8 mouse cellular contexts compared by ENCODE assay signal in the genomic region with DNA sequence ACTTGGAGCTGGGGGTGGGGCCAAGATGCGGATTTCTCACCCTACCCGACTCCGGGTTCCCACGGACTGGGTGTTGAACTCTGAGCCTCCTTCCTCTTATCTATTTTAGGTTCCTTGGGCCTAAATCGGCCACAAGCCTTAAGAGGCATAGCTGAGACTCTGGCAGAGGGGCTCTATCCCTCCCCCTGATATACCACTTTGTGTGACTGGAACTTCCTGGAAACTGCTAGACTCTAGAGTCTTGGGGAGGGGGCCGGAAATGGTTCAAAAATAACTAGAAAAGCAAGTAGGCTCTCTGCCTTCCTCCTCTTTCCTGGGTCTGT. TPM values are rescaled to one million over a fixed set of nuclear protein-coding genes. Genes with fewer than 3 reads are reported as not detected.
A peak's percentile ranks its signal among the peaks of the same experiment; 100 is the strongest.
DNase-seq lines count a peak whose midpoint lies in the region; ATAC-seq lines count a peak whose summit lies in the region.

No protein-coding gene starts in this region.

- H3K36me3 ChIP-seq in heart, embryonic 13.5 days, result peaks cover 11% of the 10 kb centered on the region
- H3K36me3 ChIP-seq in kidney, embryonic 16.5 days (ENCODE audit: insufficient read depth, low read length), result peaks cover 5% of the 10 kb centered on the region; the same call in 1 of the 2 replicates

- 2% methylated on average over 6 of the region's 6 CpGs for WGBS in heart, embryonic 13.5 days
- WGBS in kidney, embryonic 16.5 days, result 6% methylated on average over 6 of the region's 6 CpGs

- DNase-seq in ovary, postnatal 36 days (ENCODE audit: low spot score), result peak; percentile 20
- DNase-seq in ovary, adult 18-20 months (ENCODE audit: low spot score), result no peak
- peak; percentile 54 for DNase-seq in c-Kit-positive CD71-positive TER-119-positive erythroid progenitor cells, embryonic 14.5 days (ENCODE audit: low spot score)
- peak; percentile 62 for DNase-seq in lung, postnatal 25 days (ENCODE audit: low spot score)
- DNase-seq in spleen, postnatal 36 days (ENCODE audit: low spot score in 2 of 2), result peak; percentile 80 to 86
- DNase-seq in urinary bladder, postnatal 4 days (ENCODE audit: low spot score in 2 of 2), result no peak

- H3K9ac ChIP-seq in heart, embryonic 13.5 days, result peak overlapping the region; percentile 92
- peak overlapping the region; percentile 82 for H3K9ac ChIP-seq in kidney, embryonic 16.5 days (replicated peaks; ENCODE audit: low read length)

- H3K27me3 ChIP-seq in heart, embryonic 13.5 days (replicated peaks), result no peaks in the 10 kb centered on the region
- no peaks in the 10 kb centered on the region for H3K27me3 ChIP-seq in kidney, embryonic 16.5 days (ENCODE audit: insufficient read depth, low read length)

- peak overlapping the region; percentile 94 for H3K4me2 ChIP-seq in heart, embryonic 13.5 days
- peak overlapping the region; percentile 85 for H3K4me2 ChIP-seq in kidney, embryonic 16.5 days (replicated peaks; ENCODE audit: low read depth, low read length)

- ATAC-seq in heart, embryonic 13.5 days (ENCODE audit: extremely low read depth, insufficient number of reproducible peaks, low FRiP score, low TSS enrichment), result peak; percentile 3; the same call in 1 of the 2 replicates
- peak; percentile 18; the same call in 1 of the 2 replicates for ATAC-seq in kidney, embryonic 16.5 days (ENCODE audit: low FRiP score, low TSS enrichment)

- peak overlapping the region; percentile 78 for H3K4me3 ChIP-seq in heart, embryonic 13.5 days
- H3K4me3 ChIP-seq in kidney, embryonic 16.5 days (ENCODE audit: low read length), result peak overlapping the region; percentile 82

- H3K9me3 ChIP-seq in heart, embryonic 13.5 days, result no peaks in the 10 kb centered on the region
- H3K9me3 ChIP-seq in kidney, embryonic 16.5 days (ENCODE audit: low read length), result no peaks in the 10 kb centered on the region

- H3K4me1 ChIP-seq in heart, embryonic 13.5 days, result peaks cover 24% of the 10 kb centered on the region
- H3K4me1 ChIP-seq in kidney, embryonic 16.5 days (ENCODE audit: insufficient read depth, low read length), result peaks cover 16% of the 10 kb centered on the region

- peak overlapping the region; percentile 81 for H3K27ac ChIP-seq in heart, embryonic 13.5 days (replicated peaks)
- H3K27ac ChIP-seq in kidney, embryonic 16.5 days (ENCODE audit: low read length), result peak overlapping the region; percentile 58

RNA-seq across cellular contexts. Expression of a gene that starts 1.0 kb away (rescaled TPM):
- polyA plus RNA-seq in heart, embryonic 13.5 days (2015; fragmentation: Nextera tagmentation; extraction: Ambion mirVana), result 56.9 and 60.3 TPM in 2 replicates
- polyA plus RNA-seq in kidney, embryonic 16.5 days (2015; fragmentation: Nextera tagmentation; extraction: Ambion mirVana), result 116 and 122 TPM in 2 replicates

RNA-seq across cellular contexts. Expression of a gene that starts 9.3 kb away (rescaled TPM):
- polyA plus RNA-seq in heart, embryonic 13.5 days (2015; fragmentation: Nextera tagmentation; extraction: Ambion mirVana), result 1.7 and 2.1 TPM in 2 replicates
- 45.2 and 48.9 TPM in 2 replicates for polyA plus RNA-seq in kidney, embryonic 16.5 days (2015; fragmentation: Nextera tagmentation; extraction: Ambion mirVana)

RNA-seq across cellular contexts. Expression of a gene that starts 30.3 kb away (rescaled TPM):
- 80.4 and 101 TPM in 2 replicates for polyA plus RNA-seq in heart, embryonic 13.5 days (2015; fragmentation: Nextera tagmentation; extraction: Ambion mirVana)
- polyA plus RNA-seq in kidney, embryonic 16.5 days (2015; fragmentation: Nextera tagmentation; extraction: Ambion mirVana), result 50.9 and 51.7 TPM in 2 replicates

RNA-seq across cellular contexts. Expression of a gene that starts 33.7 kb away (rescaled TPM):
- polyA plus RNA-seq in heart, embryonic 13.5 days (2015; fragmentation: Nextera tagmentation; extraction: Ambion mirVana), result 12.7 and 13.2 TPM in 2 replicates
- 14.6 and 20.0 TPM in 2 replicates for polyA plus RNA-seq in kidney, embryonic 16.5 days (2015; fragmentation: Nextera tagmentation; extraction: Ambion mirVana)

RNA-seq across cellular contexts. Expression of a gene that starts 46.2 kb away (rescaled TPM):
- polyA plus RNA-seq in heart, embryonic 13.5 days (2015; fragmentation: Nextera tagmentation; extraction: Ambion mirVana), result 115 and 120 TPM in 2 replicates
- 208 and 220 TPM in 2 replicates for polyA plus RNA-seq in kidney, embryonic 16.5 days (2015; fragmentation: Nextera tagmentation; extraction: Ambion mirVana)

Comparison
In these comparisons a context has a peak if more than half of its experiments do, and no peak if none do; other contexts are left out.
1. DNase-seq: peak in ovary, postnatal 36 days (single experiment), c-Kit-positive CD71-positive TER-119-positive erythroid progenitor cells, embryonic 14.5 days (single experiment), lung, postnatal 25 days (single experiment) and spleen, postnatal 36 days (2 of 2); none in ovary, adult 18-20 months (single experiment) and urinary bladder, postnatal 4 days (0 of 2).
2. RNA of a gene that starts 9.3 kb away (polyA plus RNA-seq): 45.2 to 48.9 TPM in kidney, embryonic 16.5 days; 1.7 to 2.1 TPM in heart, embryonic 13.5 days; every median in the first group is over 10 times any median in the second.